ENCODE assay signal across 7 mouse cellular contexts in the genomic region with DNA sequence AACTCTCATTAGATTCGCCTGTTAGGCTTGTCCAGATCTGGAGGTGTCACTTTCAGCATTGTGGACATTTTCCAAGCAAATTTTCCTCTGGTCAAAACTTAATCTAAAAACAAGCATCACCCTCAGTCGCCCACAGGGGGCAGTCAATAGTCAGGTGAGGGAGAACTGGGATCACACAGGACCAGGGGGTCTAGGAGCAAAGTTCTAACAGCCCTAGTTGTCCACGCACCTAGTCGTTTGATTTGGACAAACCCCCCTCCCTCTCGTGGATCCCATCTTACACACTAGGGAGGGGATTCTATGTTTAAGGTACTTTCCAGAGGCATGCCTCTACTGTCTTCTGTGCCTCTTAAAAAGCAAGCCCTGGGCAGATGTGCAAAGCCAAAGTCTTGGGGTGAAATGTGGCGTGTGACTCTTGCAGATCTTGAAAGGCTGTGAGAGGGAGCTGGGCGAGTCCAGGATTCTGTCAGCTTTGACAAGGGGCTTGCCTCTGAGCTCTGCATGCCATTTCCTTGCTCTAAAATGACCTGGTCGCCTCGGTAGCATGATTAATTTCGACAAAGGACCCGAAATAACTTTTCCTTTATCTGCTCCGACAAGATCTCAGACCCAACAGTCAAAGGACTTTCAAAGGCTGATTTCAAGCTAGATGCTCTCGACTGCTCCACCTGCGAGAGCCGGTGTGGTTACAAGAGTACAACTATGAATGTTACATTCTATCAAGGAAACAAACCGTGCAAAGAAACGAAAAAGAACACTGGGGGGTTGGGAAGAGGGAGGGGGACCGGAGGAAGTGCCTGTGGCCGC. TPM values are rescaled to one million over a fixed set of nuclear protein-coding genes. Genes with fewer than 3 reads are reported as not detected.
DNase-seq lines count a peak whose midpoint lies in the region; ATAC-seq and TF ChIP-seq lines count a peak whose summit lies in the region.

No protein-coding gene starts in this region.

- H3K9me3 ChIP-seq in MEL (replicated peaks; ENCODE audit: insufficient read depth, low read length): no peaks in the 10 kb centered on the region
- H3K9me3 ChIP-seq in kidney, embryonic 16.5 days (ENCODE audit: low read length): no peaks in the 10 kb centered on the region

- peak overlapping the region; percentile 85 for H3K27ac ChIP-seq in MEL (ENCODE audit: control insufficient read depth, low read depth, low read length)
- H3K27ac ChIP-seq in kidney, embryonic 16.5 days (ENCODE audit: low read length): peak overlapping the region; percentile 23; the same call in 1 of the 2 replicates
- H3K27ac ChIP-seq in small intestine, adult 2 months (ENCODE audit: insufficient read depth, low read depth, low read length): peak overlapping the region; percentile 62

- DNase-seq in MEL (ENCODE audit: low read depth, low spot score): peak; percentile 84
- DNase-seq in cerebellum, postnatal 10 days: peak; percentile 71 to 76
- DNase-seq in frontal cortex, postnatal 36 days (ENCODE audit: low spot score in 2 of 2): peak; percentile 14 to 22
- peak; percentile 39 for DNase-seq in lung, postnatal 25 days (ENCODE audit: low spot score)

- peak overlapping the region; percentile 71 to 81 for H3K4me3 ChIP-seq in MEL (ENCODE audit: control insufficient read depth in 1 of 2, insufficient read depth in 1 of 2, low read depth in 2 of 2, low read length in 2 of 2)
- peak overlapping the region; percentile 75 for H3K4me3 ChIP-seq in kidney, embryonic 16.5 days (ENCODE audit: low read length)
- H3K4me3 ChIP-seq in small intestine, adult 2 months (ENCODE audit: low read depth, low read length): peak overlapping the region; percentile 95

- H3K79me2 ChIP-seq in MEL (ENCODE audit: control insufficient read depth, insufficient read depth, low read length, poor library complexity): peaks cover 64% of the 10 kb centered on the region

- H3K9ac ChIP-seq in MEL (ENCODE audit: control insufficient read depth, low read depth, low read length, poor library complexity, severe bottlenecking): peak overlapping the region; percentile 91
- peak overlapping the region; percentile 82 for H3K9ac ChIP-seq in kidney, embryonic 16.5 days (replicated peaks; ENCODE audit: low read length)

- TF ChIP-seq POLR2A in MEL (IDR thresholded peaks at IDR 0.05; ENCODE audit: control insufficient read depth in 1 of 2, insufficient read depth in 1 of 2, low read depth in 1 of 2, low read length in 2 of 2, poor library complexity in 1 of 2): peak in 1 of 2 experiments; percentile 35; a peak in 1 of 4 replicates
- no peak for TF ChIP-seq POLR2A in small intestine, adult 2 months (IDR thresholded peaks at IDR 0.05; ENCODE audit: low read depth, low read length)

- H3K27me3 ChIP-seq in MEL (ENCODE audit: control insufficient read depth in 1 of 2, insufficient read depth in 2 of 2, low read length in 2 of 2): no peaks in the 10 kb centered on the region
- H3K27me3 ChIP-seq in kidney, embryonic 16.5 days (ENCODE audit: insufficient read depth, low read length): peaks cover 21% of the 10 kb centered on the region
- H3K27me3 ChIP-seq in small intestine, adult 2 months (ENCODE audit: control insufficient read depth, insufficient read depth, low read length): peaks cover 8% of the 10 kb centered on the region

- peak; percentile 38 for ATAC-seq in CD4-positive, CD25-positive, alpha-beta regulatory T cell, adult 4 months
- ATAC-seq in kidney, embryonic 16.5 days (ENCODE audit: low FRiP score, low TSS enrichment): 0 out of 2 replicates have a peak, but pooled peaks have one; percentile 8

- 4% methylated on average over 19 of the region's 19 CpGs for WGBS in kidney, embryonic 16.5 days
- WGBS in small intestine, adult 2 months: 2% methylated on average over 19 of the region's 19 CpGs

- peak; percentile 73 for TF ChIP-seq RAD21 in MEL (IDR thresholded peaks at IDR 0.05; ENCODE audit: low read depth, low read length)

- TF ChIP-seq CTCF in MEL (IDR thresholded peaks at IDR 0.05 in 2 of 3, conservative IDR thresholded peaks at IDR 0.05 in 1 of 3; ENCODE audit: control insufficient read depth in 1 of 3, insufficient read depth in 1 of 3, low read depth in 2 of 3, low read length in 3 of 3, poor library complexity in 1 of 3, severe bottlenecking in 1 of 3): peak; percentile 66 to 77 (median 74)
- TF ChIP-seq CTCF in small intestine, adult 2 months (IDR thresholded peaks at IDR 0.05; ENCODE audit: extremely low read depth, insufficient read length, insufficient replicate concordance, low read depth, low read length): peak; percentile 66; the same call in 1 of the 2 replicates

- peaks cover 26 to 31% of the 10 kb centered on the region in 2 experiments for H3K4me1 ChIP-seq in MEL (ENCODE audit: control insufficient read depth in 1 of 2, insufficient read depth in 2 of 2, low read length in 2 of 2)
- peaks cover 14% of the 10 kb centered on the region for H3K4me1 ChIP-seq in kidney, embryonic 16.5 days (ENCODE audit: insufficient read depth, low read length)
- H3K4me1 ChIP-seq in small intestine, adult 2 months (ENCODE audit: control insufficient read depth, insufficient read depth, insufficient read length, low read length): no peaks in the 10 kb centered on the region; the same call in none of the 2 replicates

- peak overlapping the region; percentile 100 for H3K4me2 ChIP-seq in kidney, embryonic 16.5 days (replicated peaks; ENCODE audit: low read depth, low read length)

- peaks cover 24 to 48% of the 10 kb centered on the region in 2 experiments for H3K36me3 ChIP-seq in MEL (ENCODE audit: control insufficient read depth in 1 of 2, insufficient read depth in 2 of 2, low read length in 2 of 2)
- H3K36me3 ChIP-seq in kidney, embryonic 16.5 days (ENCODE audit: insufficient read depth, low read length): no peaks in the 10 kb centered on the region
- H3K36me3 ChIP-seq in small intestine, adult 2 months (ENCODE audit: control insufficient read depth, insufficient read depth, low read length): peaks cover 4% of the 10 kb centered on the region

- TF ChIP-seq EP300 in MEL (IDR thresholded peaks at IDR 0.05; ENCODE audit: low read depth in 1 of 2, low read length in 2 of 2): peak in 1 of 2 experiments; percentile 11; a peak in 1 of 4 replicates

TF ChIP-seq in MEL, 35 proteins besides CTCF, POLR2A, EP300 and RAD21:
- no peak for TF ChIP-seq RCOR1 (IDR thresholded peaks at IDR 0.05; ENCODE audit: low read depth, low read length)
- no peak for TF ChIP-seq MYB (IDR thresholded peaks at IDR 0.05; ENCODE audit: low read depth, low read length)
- TF ChIP-seq ZKSCAN1 (IDR thresholded peaks at IDR 0.05; ENCODE audit: low read depth, low read length): no peak
- TF ChIP-seq MAX (IDR thresholded peaks at IDR 0.05; ENCODE audit: low read length): peak; percentile 33
- TF ChIP-seq MAZ (IDR thresholded peaks at IDR 0.05; ENCODE audit: low read depth, low read length): peak; percentile 26
- no peak for TF ChIP-seq CHD2 (IDR thresholded peaks at IDR 0.05; ENCODE audit: low read length)
- TF ChIP-seq TAL1 (IDR thresholded peaks at IDR 0.05; ENCODE audit: low read length): no peak
- no peak; the same call in 1 of the 2 replicates for TF ChIP-seq CHD1 (IDR thresholded peaks at IDR 0.05; ENCODE audit: low read depth, low read length)
- no peak for TF ChIP-seq KAT2A (conservative IDR thresholded peaks at IDR 0.05; ENCODE audit: low read depth, low read length)
- TF ChIP-seq ZC3H11A (IDR thresholded peaks at IDR 0.05; ENCODE audit: low read depth, low read length): peak; percentile 71
- TF ChIP-seq SIN3A (IDR thresholded peaks at IDR 0.05; ENCODE audit: low read length): no peak; the same call in none of the 2 replicates
- TF ChIP-seq POLR2AphosphoS5 (IDR thresholded peaks at IDR 0.05; ENCODE audit: borderline replicate concordance, low read depth, low read length): no peak
- no peak for TF ChIP-seq MYC (IDR thresholded peaks at IDR 0.05; ENCODE audit: low read depth, low read length)
- 0 out of 2 replicates have a peak, but pooled peaks have one; percentile 13 for TF ChIP-seq HCFC1 (IDR thresholded peaks at IDR 0.05; ENCODE audit: low read depth, low read length)
- TF ChIP-seq SMC3 (IDR thresholded peaks at IDR 0.05; ENCODE audit: low read depth, low read length): peak; percentile 72
- TF ChIP-seq TCF12 (IDR thresholded peaks at IDR 0.05; ENCODE audit: low read depth, low read length): peak; percentile 9; the same call in 1 of the 2 replicates
- TF ChIP-seq GATA1 (IDR thresholded peaks at IDR 0.05; ENCODE audit: low read depth, low read length): peak; percentile 36; the same call in 1 of the 2 replicates
- no peak for TF ChIP-seq E2F4 (IDR thresholded peaks at IDR 0.05; ENCODE audit: borderline replicate concordance, low read depth, low read length)
- TF ChIP-seq BHLHE40 (IDR thresholded peaks at IDR 0.05; ENCODE audit: borderline replicate concordance, low read depth, low read length): 0 out of 2 replicates have a peak, but pooled peaks have one; percentile 20
- TF ChIP-seq ZMIZ1 (IDR thresholded peaks at IDR 0.05; ENCODE audit: low read depth, low read length): peak; percentile 58
- TF ChIP-seq ZNF384 (IDR thresholded peaks at IDR 0.05; ENCODE audit: low read depth, low read length): 0 out of 2 replicates have a peak, but pooled peaks have one; percentile 35
- 0 out of 2 replicates have a peak, but pooled peaks have one; percentile 17 for TF ChIP-seq TBP (IDR thresholded peaks at IDR 0.05; ENCODE audit: low read depth, low read length)
- TF ChIP-seq NELFE (IDR thresholded peaks at IDR 0.05; ENCODE audit: low read depth, low read length): peak; percentile 0; the same call in 1 of the 2 replicates
- no peak for TF ChIP-seq NRF1 (IDR thresholded peaks at IDR 0.05; ENCODE audit: insufficient read depth, low read depth, low read length, poor library complexity, severe bottlenecking)
- TF ChIP-seq JUND (IDR thresholded peaks at IDR 0.05; ENCODE audit: low read depth, low read length): no peak
- peak; percentile 71 for TF ChIP-seq MXI1 (IDR thresholded peaks at IDR 0.05; ENCODE audit: low read depth, low read length)
- no peak for TF ChIP-seq USF1 (IDR thresholded peaks at IDR 0.05; ENCODE audit: low read depth, low read length)
- no peak for TF ChIP-seq MAFK (IDR thresholded peaks at IDR 0.05; ENCODE audit: borderline replicate concordance, low read depth, low read length)
TF ChIP-seq in MEL: peak in this region for 13.

RNA-seq across cellular contexts. Expression of gene Myb, which starts 2.5 kb away (rescaled TPM):
- 1 to 10 TPM; 6.6 to 7.6 TPM for polyA plus RNA-seq in CD4-positive, CD25-positive, alpha-beta regulatory T cell, adult 4 months (2017; shearing (Covaris generic))
- total RNA-seq in MEL (2012; rRNA removed): 125 and 133 TPM in 2 replicates
- 100 to 1,000 TPM; 155 to 245 TPM for polyA plus RNA-seq in MEL (2012; ENCODE audit: insufficient read depth in 1 of 2, insufficient read length in 2 of 2, low read depth in 1 of 2, low replicate concordance in 2 of 2, missing spikeins in 1 of 2)
- polyA plus RNA-seq in kidney, embryonic 16.5 days (2015; fragmentation: Nextera tagmentation; extraction: Ambion mirVana): 4.0 and 5.7 TPM in 2 replicates
- polyA plus RNA-seq in small intestine, adult 2 months (2012; rRNA removed): 4.8 and 8.4 TPM in 2 replicates

Comparison
In these comparisons a context has a peak if more than half of its experiments do, and no peak if none do; other contexts are left out.
1. Peak in every context shown above with its lines: DNase-seq, ATAC-seq, H3K4me3 ChIP-seq and H3K27ac ChIP-seq.
2. DNase-seq: peak in every context shown above with its lines; median percentile 84 in MEL; 74 in cerebellum, postnatal 10 days; 39 in lung, postnatal 25 days; 18 in frontal cortex, postnatal 36 days.
3. H3K27ac ChIP-seq: peak in every context shown above with its lines; median percentile 85 in MEL; 62 in small intestine, adult 2 months; 23 in kidney, embryonic 16.5 days.
4. RNA of gene Myb, which starts 2.5 kb away (polyA plus RNA-seq): 155 to 245 TPM in MEL; 4.8 to 8.4 TPM in small intestine, adult 2 months, 6.6 to 7.6 TPM in CD4-positive, CD25-positive, alpha-beta regulatory T cell, adult 4 months and 4.0 to 5.7 TPM in kidney, embryonic 16.5 days; every median in the first group is over 10 times any median in the second.